Mouse (Mus musculus) forebrain, embryonic 15.5 days (tissue): Measurements from ENCODE around the gene Apol10a. TPM values are rescaled to one million over a fixed set of nuclear protein-coding genes. Genes with fewer than 3 reads are reported as not detected.
"Not testable (repeated sequence)": the region's sequence is repeated elsewhere in the genome, so short reads cannot be mapped to it uniquely, and the experiment has no call there.

Experiments used
- ATAC-seq: fragments of 200-750 bp; cut with Nextera tagmentation; replicated peaks from 2 replicates; pipeline ENCODE4 v1.8.0; 2017; ENCODE audit warnings: mild to moderate bottlenecking, moderate TSS enrichment, moderate library complexity
- H3K27ac ChIP-seq: fragments of 300-500 bp; sonication (generic); replicated peaks from 2 replicates; pipeline ENCODE4 v1.5.1; 2015; ENCODE audit warnings: mild to moderate bottlenecking, inconsistent platforms
- H3K27me3 ChIP-seq: fragments of 300-500 bp; sonication (generic); 2 replicates; pipeline ENCODE4 v1.6.1; 2015; ENCODE audit warnings: inconsistent platforms
- H3K36me3 ChIP-seq: fragments of 300-500 bp; sonication (generic); 2 replicates; pipeline ENCODE4 v1.6.1; 2015; ENCODE audit warnings: mild to moderate bottlenecking, inconsistent platforms
- H3K4me1 ChIP-seq: fragments of 300-500 bp; sonication (generic); 2 replicates; pipeline ENCODE4 v1.6.1; 2015; ENCODE audit warnings: inconsistent platforms
- H3K4me2 ChIP-seq: fragments of 300-500 bp; sonication (generic); replicated peaks from 2 replicates; pipeline ENCODE4 v1.6.1; 2015; ENCODE audit warnings: mild to moderate bottlenecking, inconsistent platforms
- H3K4me3 ChIP-seq: fragments of 300-500 bp; sonication (generic); 2 replicates; pipeline ENCODE4 v1.5.1; 2015; ENCODE audit warnings: mild to moderate bottlenecking, inconsistent platforms
- H3K9ac ChIP-seq: fragments of 300-500 bp; sonication (generic); replicated peaks from 2 replicates; pipeline ENCODE4 v1.6.1; 2015; ENCODE audit warnings: mild to moderate bottlenecking, inconsistent platforms
- H3K9me3 ChIP-seq: fragments of 300-500 bp; sonication (generic); 2 replicates; pipeline ENCODE4 v1.6.1; 2016; ENCODE audit warnings: inconsistent platforms
- WGBS: fragments of 180-500 bp; shearing (Covaris S2); methylation state at CpG from one replicate; pipeline ENCODE4 v1.1.7; 2015; ENCODE audit warnings: mixed read lengths; 5-methylcytosine and 5-hydroxymethylcytosine counted together
- polyA plus RNA-seq: library from polyadenylated mRNA; unstranded; fragments of >200 nt; fragmentation: Nextera tagmentation; extraction: Ambion mirVana; gene quantifications from 2 replicates; pipeline ENCODE4 v1.2.1, GENCODE M21; 2015

Apol10a gene
- polyA plus RNA-seq: not detected in 2 replicates

GRCm38 (mm10) chr15:77476693-77477092 is at the start of gene Apol10a:
TSS of gene Apol10a (plus strand) at chr15:77477047.
- H3K27ac ChIP-seq, ATAC-seq, H3K4me3 ChIP-seq, H3K4me2 ChIP-seq, H3K27me3 ChIP-seq, H3K4me1 ChIP-seq, H3K36me3 ChIP-seq, H3K9ac ChIP-seq, H3K9me3 ChIP-seq: not testable (repeated sequence)
- 85% methylated on average over 2 of the region's 2 CpGs for WGBS

GRCm38 (mm10) chr15:77428690-77429448 is 48.0 kb upstream of the Apol10a start:
- not testable (repeated sequence) for ATAC-seq, H3K9ac ChIP-seq, H3K27ac ChIP-seq, H3K36me3 ChIP-seq, H3K4me2 ChIP-seq, H3K4me1 ChIP-seq, H3K4me3 ChIP-seq, H3K27me3 ChIP-seq, H3K9me3 ChIP-seq
- WGBS: 75% methylated on average over 9 of the region's 10 CpGs

GRCm38 (mm10) chr15:77444746-77445145 is 32.1 kb upstream of the Apol10a start:
- H3K36me3 ChIP-seq, H3K27ac ChIP-seq, H3K9me3 ChIP-seq, H3K4me1 ChIP-seq, H3K4me3 ChIP-seq, H3K27me3 ChIP-seq, H3K4me2 ChIP-seq, ATAC-seq, H3K9ac ChIP-seq: not testable (repeated sequence)
- 55% methylated on average over 8 of the region's 8 CpGs for WGBS

GRCm38 (mm10) chr15:77445668-77446067 is 31.2 kb upstream of the Apol10a start:
- not testable (repeated sequence) for H3K9ac ChIP-seq, H3K27me3 ChIP-seq, H3K27ac ChIP-seq, H3K9me3 ChIP-seq, H3K36me3 ChIP-seq, H3K4me1 ChIP-seq, ATAC-seq, H3K4me3 ChIP-seq, H3K4me2 ChIP-seq
- WGBS: 77% methylated on average over 1 of the region's 1 CpGs

GRCm38 (mm10) chr15:77447392-77447791 is 29.5 kb upstream of the Apol10a start, which contains the start of gene Apol7b:
TSS of gene Apol7b (minus strand) at chr15:77447492.
- H3K27me3 ChIP-seq, H3K9ac ChIP-seq, H3K27ac ChIP-seq, H3K4me3 ChIP-seq, ATAC-seq, H3K9me3 ChIP-seq, H3K4me2 ChIP-seq, H3K4me1 ChIP-seq, H3K36me3 ChIP-seq: not testable (repeated sequence)
- 91% methylated on average over 2 of the region's 2 CpGs for WGBS

- H3K27me3 ChIP-seq, H3K4me3 ChIP-seq, H3K9me3 ChIP-seq, H3K27ac ChIP-seq, H3K9ac ChIP-seq, H3K4me1 ChIP-seq, H3K4me2 ChIP-seq, ATAC-seq, H3K36me3 ChIP-seq: not testable (repeated sequence)
- WGBS: 59% methylated on average over 10 of the region's 10 CpGs
These were observed 26.9 kb upstream of the Apol10a start for GRCm38 (mm10) chr15:77449927-77450326.

GRCm38 (mm10) chr15:77474699-77475390 is 2.0 kb upstream of the Apol10a start:
- H3K9me3 ChIP-seq, H3K9ac ChIP-seq, H3K4me2 ChIP-seq, H3K36me3 ChIP-seq, H3K4me1 ChIP-seq, H3K4me3 ChIP-seq, H3K27me3 ChIP-seq, H3K27ac ChIP-seq, ATAC-seq: not testable (repeated sequence)
- 92% methylated on average over 7 of the region's 7 CpGs for WGBS

GRCm38 (mm10) chr15:77482140-77482794 is 5.4 kb downstream of the Apol10a start:
- Histone ChIP-seq H3K4me1 (no peaks in the 10 kb centered on the region), H3K9ac (no peak overlapping the region), H3K4me3 (no peak overlapping the region), H3K27me3 (no peaks in the 10 kb centered on the region), H3K36me3 (no peaks in the 10 kb centered on the region), H3K27ac (no peak overlapping the region), H3K9me3 (no peaks in the 10 kb centered on the region), H3K4me2 (no peak overlapping the region)
- no peak for ATAC-seq
- WGBS: 73% methylated on average over 4 of the region's 4 CpGs

- H3K27ac ChIP-seq, H3K4me2 ChIP-seq, H3K4me3 ChIP-seq, H3K27me3 ChIP-seq, H3K9me3 ChIP-seq, H3K9ac ChIP-seq, H3K4me1 ChIP-seq, ATAC-seq, H3K36me3 ChIP-seq: not testable (repeated sequence)
- no CpG with 5 or more reads among the region's 1 CpGs for WGBS
These were observed 16.3 kb downstream of the Apol10a start for GRCm38 (mm10) chr15:77493181-77493580.

- not testable (repeated sequence) for H3K4me1 ChIP-seq, ATAC-seq, H3K36me3 ChIP-seq, H3K27ac ChIP-seq, H3K9ac ChIP-seq, H3K27me3 ChIP-seq, H3K9me3 ChIP-seq, H3K4me3 ChIP-seq, H3K4me2 ChIP-seq
- WGBS: 48% methylated on average over 1 of the region's 1 CpGs
These were observed 17.8 kb downstream of the Apol10a start for GRCm38 (mm10) chr15:77494694-77495093.

GRCm38 (mm10) chr15:77507966-77508365 is 31.1 kb downstream of the Apol10a start, which contains the start of gene Apol11a:
TSS of gene Apol11a (plus strand) at chr15:77508271.
- H3K4me1 ChIP-seq, H3K9ac ChIP-seq, H3K27ac ChIP-seq, H3K4me3 ChIP-seq, H3K27me3 ChIP-seq, H3K9me3 ChIP-seq, H3K36me3 ChIP-seq, H3K4me2 ChIP-seq, ATAC-seq: not testable (repeated sequence)

GRCm38 (mm10) chr15:77520596-77520995 is 43.7 kb downstream of the Apol10a start:
- not testable (repeated sequence) for H3K4me2 ChIP-seq, H3K4me1 ChIP-seq, H3K4me3 ChIP-seq, H3K27ac ChIP-seq, H3K9me3 ChIP-seq, H3K9ac ChIP-seq, H3K27me3 ChIP-seq, ATAC-seq, H3K36me3 ChIP-seq
- 64% methylated on average over 4 of the region's 4 CpGs for WGBS
